Mouse (Mus musculus) forebrain, embryonic 15.5 days (tissue): Measurements from ENCODE around the gene Dnaaf5. TPM values are rescaled to one million over a fixed set of nuclear protein-coding genes. Genes with fewer than 3 reads are reported as not detected.

Experiments used
- ATAC-seq: fragments of 200-750 bp; cut with Nextera tagmentation; replicated peaks from 2 replicates; pipeline ENCODE4 v1.8.0; 2017; ENCODE audit warnings: mild to moderate bottlenecking, moderate TSS enrichment, moderate library complexity
- H3K27ac ChIP-seq: fragments of 300-500 bp; sonication (generic); replicated peaks from 2 replicates; pipeline ENCODE4 v1.5.1; 2015; ENCODE audit warnings: mild to moderate bottlenecking, inconsistent platforms
- H3K27me3 ChIP-seq: fragments of 300-500 bp; sonication (generic); 2 replicates; pipeline ENCODE4 v1.6.1; 2015; ENCODE audit warnings: inconsistent platforms
- H3K36me3 ChIP-seq: fragments of 300-500 bp; sonication (generic); 2 replicates; pipeline ENCODE4 v1.6.1; 2015; ENCODE audit warnings: mild to moderate bottlenecking, inconsistent platforms
- H3K4me1 ChIP-seq: fragments of 300-500 bp; sonication (generic); 2 replicates; pipeline ENCODE4 v1.6.1; 2015; ENCODE audit warnings: inconsistent platforms
- H3K4me2 ChIP-seq: fragments of 300-500 bp; sonication (generic); replicated peaks from 2 replicates; pipeline ENCODE4 v1.6.1; 2015; ENCODE audit warnings: mild to moderate bottlenecking, inconsistent platforms
- H3K4me3 ChIP-seq: fragments of 300-500 bp; sonication (generic); 2 replicates; pipeline ENCODE4 v1.5.1; 2015; ENCODE audit warnings: mild to moderate bottlenecking, inconsistent platforms
- H3K9ac ChIP-seq: fragments of 300-500 bp; sonication (generic); replicated peaks from 2 replicates; pipeline ENCODE4 v1.6.1; 2015; ENCODE audit warnings: mild to moderate bottlenecking, inconsistent platforms
- H3K9me3 ChIP-seq: fragments of 300-500 bp; sonication (generic); 2 replicates; pipeline ENCODE4 v1.6.1; 2016; ENCODE audit warnings: inconsistent platforms
- WGBS: fragments of 180-500 bp; shearing (Covaris S2); methylation state at CpG from one replicate; pipeline ENCODE4 v1.1.7; 2015; ENCODE audit warnings: mixed read lengths; 5-methylcytosine and 5-hydroxymethylcytosine counted together
- polyA plus RNA-seq: library from polyadenylated mRNA; unstranded; fragments of >200 nt; fragmentation: Nextera tagmentation; extraction: Ambion mirVana; gene quantifications from 2 replicates; pipeline ENCODE4 v1.2.1, GENCODE M21; 2015

Dnaaf5 gene
- polyA plus RNA-seq, 1 experiment from 2014 or later: 3.2 TPM

GRCm38 (mm10) chr5:139220006-139220515, 70.0 kb downstream of the Dnaaf5 start:
- Histone ChIP-seq H3K27ac (no peak overlapping the region), H3K4me1 (no peaks in the 10 kb centered on the region), H3K9ac (no peak overlapping the region), H3K9me3 (no peaks in the 10 kb centered on the region), H3K27me3 (no peaks in the 10 kb centered on the region), H3K36me3 (peaks cover 50% of the 10 kb centered on the region), H3K4me3 (no peak overlapping the region), H3K4me2 (no peak overlapping the region)
- 85% methylated on average over 4 of the region's 4 CpGs for WGBS
- no peak for ATAC-seq

- Histone ChIP-seq H3K36me3 (peaks cover 50% of the 10 kb centered on the region), H3K27me3 (no peaks in the 10 kb centered on the region), H3K4me2 (no peak overlapping the region), H3K9me3 (no peaks in the 10 kb centered on the region), H3K27ac (no peak overlapping the region), H3K9ac (no peak overlapping the region), H3K4me1 (no peaks in the 10 kb centered on the region), H3K4me3 (no peak overlapping the region)
- 91% methylated on average over 4 of the region's 4 CpGs for WGBS
- no peak for ATAC-seq
Measured at GRCm38 (mm10) chr5:139220610-139221009, 70.6 kb downstream of the Dnaaf5 start.

GRCm38 (mm10) chr5:139223331-139223730, 73.3 kb downstream of the Dnaaf5 start:
- Histone ChIP-seq H3K36me3 (peaks cover 61% of the 10 kb centered on the region), H3K9me3 (no peaks in the 10 kb centered on the region), H3K9ac (no peak overlapping the region), H3K4me3 (no peak overlapping the region), H3K27ac (no peak overlapping the region), H3K4me1 (no peaks in the 10 kb centered on the region), H3K4me2 (no peak overlapping the region), H3K27me3 (no peaks in the 10 kb centered on the region)
- WGBS: 93% methylated on average over 10 of the region's 10 CpGs
- no peak for ATAC-seq

- H3K9ac ChIP-seq: no peak overlapping the region
- 94% methylated on average over 4 of the region's 4 CpGs for WGBS
- H3K4me3 ChIP-seq: no peak overlapping the region
- H3K4me1 ChIP-seq: no peaks in the 10 kb centered on the region
- H3K36me3 ChIP-seq: peaks cover 84% of the 10 kb centered on the region
- ATAC-seq: no peak
- no peak overlapping the region for H3K27ac ChIP-seq
- H3K4me2 ChIP-seq: no peak overlapping the region
- no peaks in the 10 kb centered on the region for H3K27me3 ChIP-seq
- H3K9me3 ChIP-seq: no peaks in the 10 kb centered on the region
Measured at GRCm38 (mm10) chr5:139227236-139227635, 77.2 kb downstream of the Dnaaf5 start.

GRCm38 (mm10) chr5:139227645-139228044, 77.6 kb downstream of the Dnaaf5 start:
- no peaks in the 10 kb centered on the region for H3K4me1 ChIP-seq
- H3K36me3 ChIP-seq: peaks cover 82% of the 10 kb centered on the region
- ATAC-seq: no peak
- H3K4me3 ChIP-seq: no peak overlapping the region
- H3K9ac ChIP-seq: no peak overlapping the region
- H3K4me2 ChIP-seq: no peak overlapping the region
- H3K27ac ChIP-seq: no peak overlapping the region
- 94% methylated on average over 2 of the region's 2 CpGs for WGBS
- H3K9me3 ChIP-seq: no peaks in the 10 kb centered on the region
- no peaks in the 10 kb centered on the region for H3K27me3 ChIP-seq

- Histone ChIP-seq H3K9ac (no peak overlapping the region), H3K9me3 (no peaks in the 10 kb centered on the region), H3K27ac (no peak overlapping the region), H3K36me3 (peaks cover 87% of the 10 kb centered on the region), H3K4me2 (no peak overlapping the region), H3K4me3 (no peak overlapping the region), H3K27me3 (no peaks in the 10 kb centered on the region), H3K4me1 (no peaks in the 10 kb centered on the region)
- no peak for ATAC-seq
- WGBS: 91% methylated on average over 3 of the region's 3 CpGs
Measured at GRCm38 (mm10) chr5:139228318-139228717, 78.3 kb downstream of the Dnaaf5 start.

- no peak for ATAC-seq
- Histone ChIP-seq H3K36me3 (peaks cover 87% of the 10 kb centered on the region), H3K4me1 (no peaks in the 10 kb centered on the region), H3K27ac (no peak overlapping the region), H3K4me2 (no peak overlapping the region), H3K9me3 (no peaks in the 10 kb centered on the region), H3K4me3 (no peak overlapping the region), H3K27me3 (no peaks in the 10 kb centered on the region), H3K9ac (no peak overlapping the region)
- WGBS: 97% methylated on average over 3 of the region's 3 CpGs
Measured at GRCm38 (mm10) chr5:139229716-139230115, 79.7 kb downstream of the Dnaaf5 start.

GRCm38 (mm10) chr5:139232083-139232482, 82.1 kb downstream of the Dnaaf5 start:
- no peaks in the 10 kb centered on the region for H3K4me1 ChIP-seq
- no peaks in the 10 kb centered on the region for H3K9me3 ChIP-seq
- WGBS: 78% methylated on average over 3 of the region's 3 CpGs
- H3K27me3 ChIP-seq: no peaks in the 10 kb centered on the region
- no peak overlapping the region for H3K4me3 ChIP-seq
- no peak overlapping the region for H3K9ac ChIP-seq
- H3K36me3 ChIP-seq: peaks cover 86% of the 10 kb centered on the region
- no peak for ATAC-seq
- no peak overlapping the region for H3K4me2 ChIP-seq
- H3K27ac ChIP-seq: no peak overlapping the region

- ATAC-seq: no peak
- Histone ChIP-seq H3K4me3 (no peak overlapping the region), H3K9me3 (no peaks in the 10 kb centered on the region), H3K27me3 (no peaks in the 10 kb centered on the region), H3K36me3 (peaks cover 87% of the 10 kb centered on the region), H3K4me1 (no peaks in the 10 kb centered on the region), H3K9ac (no peak overlapping the region), H3K27ac (no peak overlapping the region), H3K4me2 (no peak overlapping the region)
- 96% methylated on average over 4 of the region's 4 CpGs for WGBS
Measured at GRCm38 (mm10) chr5:139234423-139234822, 84.4 kb downstream of the Dnaaf5 start.

Other genes starting within 250 kb of the Dnaaf5 start
- gene Pdgfa, start 152.9 kb upstream of the Dnaaf5 start, polyA plus RNA-seq: 13.9 and 17.5 TPM in 2 replicates
- 171 and 193 TPM in 2 replicates for gene Prkar1b, start 222 bp upstream of the Dnaaf5 start, polyA plus RNA-seq
- gene Sun1, start 50.4 kb downstream of the Dnaaf5 start, polyA plus RNA-seq: 51.5 and 54.3 TPM in 2 replicates
- gene Get4, start 102.1 kb downstream of the Dnaaf5 start, polyA plus RNA-seq: 127 and 133 TPM in 2 replicates
- 37.0 and 38.7 TPM in 2 replicates for gene Adap1, start 175.4 kb downstream of the Dnaaf5 start, polyA plus RNA-seq
- gene Cox19, start 201.2 kb downstream of the Dnaaf5 start, polyA plus RNA-seq: 104 and 113 TPM in 2 replicates
- not detected in 2 replicates for gene Cyp2w1, start 202.4 kb downstream of the Dnaaf5 start, polyA plus RNA-seq
- gene Gpr146, start 227.5 kb downstream of the Dnaaf5 start, polyA plus RNA-seq: 1.3 and 1.5 TPM in 2 replicates